Mouse (Mus musculus) ovary, adult 18-20 months (tissue): ENCODE data around the gene Enox1.

Experiments
- DNase-seq: peaks from one replicate; pipeline ENCODE4 v3.0.0; 2022; ENCODE audit warnings: low spot score, mixed read lengths

Gene Enox1

DNA sequence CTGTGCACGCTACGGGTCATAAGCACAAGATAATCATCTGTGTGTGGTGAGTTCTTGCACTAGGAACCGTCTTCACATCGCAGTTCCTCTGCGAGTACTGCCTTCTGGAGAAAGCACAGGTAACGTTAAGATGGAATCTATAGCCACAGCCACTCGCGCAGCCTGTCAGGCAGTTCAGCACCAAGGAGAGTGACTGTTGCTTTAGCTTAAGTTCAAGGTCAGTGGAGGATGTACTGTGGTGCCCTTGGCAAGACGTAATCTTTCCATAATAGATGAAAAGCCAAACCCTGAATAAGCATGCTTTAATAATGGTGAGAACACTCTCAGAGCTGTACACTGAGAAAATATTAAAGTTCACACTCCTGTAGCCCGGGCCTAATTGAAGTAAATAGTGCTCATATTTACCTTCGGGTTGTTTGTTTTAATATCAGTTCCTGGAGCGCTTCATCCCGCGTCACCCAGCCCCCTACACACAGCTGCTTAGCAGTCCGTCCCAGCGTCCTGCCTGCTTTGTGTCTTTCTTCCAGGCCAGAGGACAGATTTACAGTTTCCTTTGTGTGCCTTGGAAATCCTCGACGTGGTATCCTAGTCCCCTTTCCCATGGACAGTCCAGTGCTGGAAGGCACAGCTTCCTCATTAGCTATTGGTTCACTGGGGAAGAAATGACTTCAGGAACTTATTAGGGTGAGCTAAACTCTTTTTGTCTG, 38.9 kb downstream of the Enox1 start:
- no peak for DNase-seq

DNA sequence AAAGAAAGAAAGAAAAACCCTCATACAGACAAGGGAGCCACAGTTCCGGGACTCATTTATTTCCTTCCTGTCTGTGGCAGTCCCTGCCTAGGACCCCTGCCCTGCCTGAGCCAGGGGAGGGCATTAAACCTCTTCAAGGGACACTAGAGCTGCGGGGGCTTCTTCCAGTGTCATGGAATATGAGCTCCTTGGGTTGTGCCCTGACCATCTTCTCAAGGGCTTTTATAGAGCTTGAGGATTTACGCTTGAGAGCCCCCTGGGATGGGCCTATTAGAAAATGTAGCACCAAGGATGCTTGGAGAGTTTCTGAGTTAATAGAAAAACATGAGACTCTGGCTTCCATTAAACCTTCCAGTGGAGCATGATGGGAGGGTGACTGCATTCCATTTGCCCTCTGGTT, 39.7 kb downstream of the Enox1 start:
- no peak for DNase-seq

DNA sequence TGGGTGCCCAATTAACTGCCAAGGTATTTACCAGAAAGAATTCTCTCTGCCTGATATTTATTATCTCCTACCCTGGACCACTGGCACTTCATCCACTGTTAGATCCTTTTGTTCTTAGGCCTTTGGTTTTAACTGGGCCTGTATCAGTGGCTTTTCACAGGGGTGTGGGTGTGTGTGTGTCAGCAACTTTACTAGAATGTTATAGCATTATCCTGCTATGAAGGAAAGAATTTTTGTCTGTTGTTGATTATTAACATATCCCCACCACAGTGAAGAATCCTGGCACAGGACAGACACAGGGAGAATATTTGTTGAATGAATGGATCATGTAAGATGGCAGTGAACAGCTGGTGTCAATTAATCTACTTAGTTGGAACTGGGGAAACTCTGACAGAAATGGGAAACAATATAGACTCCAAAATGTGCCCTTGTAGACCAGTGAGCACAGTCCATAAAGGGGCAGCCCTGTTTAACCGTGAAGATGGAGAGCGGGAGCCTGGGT, 40.9 kb downstream of the Enox1 start:
- no peak for DNase-seq

DNA sequence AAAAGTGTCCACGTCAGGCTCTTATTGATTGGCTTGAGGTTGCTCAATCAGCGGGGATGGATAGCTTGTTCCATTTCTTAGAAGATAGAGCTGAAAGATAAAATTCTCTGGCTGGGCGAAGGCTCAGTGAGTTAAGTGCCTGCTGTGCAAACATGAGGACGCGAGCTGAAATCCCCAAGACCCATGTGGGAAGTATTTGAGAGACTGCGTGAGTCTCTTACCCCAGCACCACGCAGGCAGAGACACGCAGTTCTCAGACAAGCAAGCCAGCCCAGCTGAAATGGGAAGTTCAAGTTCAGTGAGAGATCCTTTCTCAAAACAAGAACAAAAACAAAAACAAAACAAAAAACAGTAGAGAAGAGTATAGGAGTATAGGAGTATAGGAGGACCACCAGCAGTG, 54.3 kb downstream of the Enox1 start:
- no peak for DNase-seq

DNA sequence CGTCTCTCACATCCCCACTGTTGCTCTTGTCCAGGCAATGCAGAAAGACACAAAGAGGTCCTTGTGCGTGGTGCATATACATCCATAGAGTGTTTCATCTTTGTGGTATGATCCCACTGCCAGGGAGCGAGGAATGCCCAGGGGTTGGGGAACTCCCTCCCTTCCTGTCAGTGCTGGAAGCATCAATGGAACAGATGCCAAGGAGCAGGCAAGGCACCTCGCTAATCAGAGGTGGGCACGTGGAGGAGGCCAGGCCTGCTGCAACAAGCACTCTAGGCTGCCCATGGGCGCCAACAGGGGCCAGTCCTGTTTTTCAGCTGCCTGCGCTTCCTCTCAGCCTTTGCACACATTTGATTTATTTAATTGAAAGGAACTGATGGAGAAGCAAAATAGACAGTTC, 56.6 kb downstream of the Enox1 start:
- DNase-seq, result no peak

DNA sequence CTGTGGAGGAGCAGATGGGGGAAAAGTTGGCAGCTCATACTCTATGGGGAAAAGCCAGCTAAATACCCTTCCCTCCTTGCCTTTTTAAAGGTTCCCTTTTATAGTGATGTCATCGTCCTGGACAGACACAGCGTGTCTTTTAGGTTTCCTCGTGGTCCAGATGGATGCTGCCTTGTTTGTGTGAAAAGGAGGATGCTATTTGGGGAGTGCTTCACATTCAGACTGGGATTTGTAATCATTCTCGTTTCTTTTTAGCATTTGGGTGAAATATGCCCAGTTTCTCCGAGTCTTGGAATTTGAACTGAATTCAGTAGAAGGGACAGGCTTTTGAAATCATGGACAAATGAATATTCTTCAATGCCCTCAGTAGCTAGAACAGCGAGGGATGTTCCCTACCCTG, 58.3 kb downstream of the Enox1 start:
- DNase-seq, result no peak

DNA sequence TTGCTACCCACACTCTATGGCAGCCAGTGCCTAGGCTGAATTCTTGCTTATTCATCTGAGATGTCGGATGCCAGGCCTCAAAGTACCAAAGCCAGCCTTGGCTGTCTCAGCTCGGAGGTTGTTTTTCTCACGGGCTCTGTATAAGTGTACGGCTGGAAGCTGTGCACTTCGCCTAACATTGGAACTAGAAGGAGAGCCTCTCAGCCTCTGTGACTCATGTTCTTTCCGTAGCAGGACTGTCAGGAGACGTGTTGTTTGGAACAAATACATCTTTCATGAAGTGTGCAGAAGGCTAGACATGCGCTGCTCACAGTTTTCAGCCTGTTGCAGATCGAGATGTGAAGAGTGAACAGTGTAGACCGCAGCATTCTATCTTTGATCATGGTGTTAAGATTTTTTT, 68.8 kb downstream of the Enox1 start:
- DNase-seq, result no peak

DNA sequence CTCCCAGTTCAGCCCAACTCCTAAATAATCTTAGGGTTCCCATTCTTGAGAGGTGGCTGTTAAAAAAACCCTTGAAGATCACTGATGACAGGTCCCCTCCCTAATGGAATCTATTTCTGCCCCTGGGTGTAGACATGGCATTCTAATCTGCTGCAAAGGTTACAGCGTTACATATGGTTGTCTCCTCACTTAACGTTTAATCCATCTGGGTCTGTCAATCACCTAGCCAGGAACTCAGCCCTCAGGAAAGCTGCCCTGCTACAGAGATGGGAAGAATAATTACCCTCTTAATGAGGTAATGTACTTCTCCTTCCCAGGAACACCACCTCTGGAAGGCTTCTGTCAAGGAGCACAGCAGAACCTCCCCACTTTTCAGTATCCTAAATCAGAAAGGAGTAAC, 82.2 kb downstream of the Enox1 start:
- no peak for DNase-seq

DNA sequence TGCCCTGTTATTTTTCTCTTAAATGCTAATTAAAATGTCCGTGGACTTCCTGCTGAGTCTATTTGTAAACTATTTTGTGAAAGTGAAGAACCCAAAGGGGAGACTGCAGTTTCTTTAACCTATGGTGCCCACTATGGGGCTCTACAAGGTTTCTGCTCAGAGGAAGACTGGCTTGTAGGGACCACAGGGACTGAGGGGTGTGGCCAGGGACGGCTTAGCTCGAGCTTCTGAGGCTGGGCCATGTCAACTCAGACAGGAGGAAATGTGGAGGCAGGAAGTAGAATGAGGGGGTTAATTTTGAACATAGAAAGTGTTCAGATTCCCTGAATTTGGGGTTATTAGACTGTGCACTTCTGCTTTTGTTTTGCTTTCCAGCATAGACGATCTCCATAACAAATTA, 82.8 kb downstream of the Enox1 start:
- no peak for DNase-seq

DNA sequence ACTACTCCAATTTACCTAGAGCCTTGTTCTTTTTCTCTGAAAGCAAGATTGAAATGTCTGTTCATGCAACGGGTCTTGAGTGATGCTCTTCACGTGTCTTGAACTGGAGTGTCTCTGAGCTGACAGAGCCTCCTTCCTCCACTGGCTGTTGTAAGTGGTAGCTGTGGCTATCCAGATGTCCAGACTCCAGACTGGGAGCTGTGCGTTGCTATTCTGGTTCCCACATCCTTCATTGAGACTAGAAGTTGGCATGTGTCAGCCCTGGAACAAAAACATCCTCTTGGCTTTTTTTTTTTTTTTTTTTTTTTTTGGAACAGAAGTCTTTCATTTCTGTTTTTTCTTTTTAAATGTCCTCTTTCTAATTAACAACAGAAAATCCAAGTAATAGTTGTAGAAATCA, 90.4 kb downstream of the Enox1 start:
- no peak for DNase-seq

DNA sequence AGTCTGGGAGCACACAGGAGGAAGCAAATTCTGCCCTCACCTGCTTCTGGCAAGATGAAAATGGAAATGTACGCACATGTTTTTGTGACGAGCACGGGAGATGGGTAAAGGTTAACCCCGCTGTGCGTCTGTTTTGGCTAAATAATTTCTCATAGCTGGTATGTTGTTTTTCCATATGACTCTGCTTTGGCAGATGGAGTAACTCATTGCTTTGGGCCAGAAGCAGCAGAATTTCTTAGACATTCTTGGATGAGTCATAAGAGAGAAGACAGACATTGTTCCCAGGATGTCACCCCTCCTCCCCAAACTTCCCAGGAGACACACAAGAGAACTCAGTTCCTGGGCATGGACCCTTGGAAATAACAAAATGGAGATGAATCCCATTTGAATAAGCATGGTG, 91.9 kb downstream of the Enox1 start:
- no peak for DNase-seq

DNA sequence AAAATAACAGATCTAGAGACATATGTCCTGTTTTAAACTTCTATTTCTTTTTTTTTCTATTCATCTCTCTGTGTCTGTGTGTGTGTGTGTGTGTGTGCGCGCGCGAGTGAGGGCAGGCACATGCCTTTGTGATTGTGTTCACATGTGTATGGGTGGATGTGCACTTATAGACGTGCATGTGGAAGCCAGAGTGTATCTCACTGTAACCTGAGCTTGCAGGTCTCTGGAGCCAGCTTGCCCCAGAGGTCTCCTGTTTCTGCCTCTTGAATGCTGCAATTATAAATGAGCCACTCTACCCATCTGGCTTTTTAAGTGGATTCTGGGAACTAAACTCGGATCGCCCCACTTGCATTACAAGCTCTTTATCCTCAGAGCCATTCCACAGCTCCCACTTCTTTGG, 92.4 kb downstream of the Enox1 start:
- DNase-seq, result no peak

DNA sequence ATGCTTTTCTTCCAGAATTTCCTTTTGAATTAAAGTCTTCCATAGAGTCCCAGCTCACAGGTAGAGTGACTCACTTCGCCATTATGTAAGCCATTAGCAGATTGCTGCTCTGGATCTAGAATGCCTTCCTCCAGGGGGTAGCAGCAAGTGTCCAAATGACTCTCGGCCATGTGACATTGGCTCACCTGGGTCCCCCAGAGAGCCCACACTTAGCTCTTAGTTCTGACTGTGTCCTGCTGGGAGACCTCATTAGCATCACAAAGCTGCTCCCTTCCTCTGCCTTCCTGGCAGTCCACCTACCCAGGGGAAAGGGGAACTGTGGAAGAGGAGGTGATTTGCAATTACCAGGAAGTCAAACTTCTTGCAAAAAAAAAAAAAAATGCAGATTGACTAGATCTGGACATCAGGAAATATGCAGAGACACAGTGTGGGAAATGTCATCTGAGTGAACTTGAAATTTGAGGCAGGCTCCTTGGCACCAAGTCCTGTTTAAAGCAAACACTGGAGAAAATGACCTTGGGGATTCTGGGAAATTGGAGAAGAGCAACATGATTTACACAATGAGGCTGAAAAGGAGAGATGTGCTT, 94.2 kb downstream of the Enox1 start:
- DNase-seq, result no peak

DNA sequence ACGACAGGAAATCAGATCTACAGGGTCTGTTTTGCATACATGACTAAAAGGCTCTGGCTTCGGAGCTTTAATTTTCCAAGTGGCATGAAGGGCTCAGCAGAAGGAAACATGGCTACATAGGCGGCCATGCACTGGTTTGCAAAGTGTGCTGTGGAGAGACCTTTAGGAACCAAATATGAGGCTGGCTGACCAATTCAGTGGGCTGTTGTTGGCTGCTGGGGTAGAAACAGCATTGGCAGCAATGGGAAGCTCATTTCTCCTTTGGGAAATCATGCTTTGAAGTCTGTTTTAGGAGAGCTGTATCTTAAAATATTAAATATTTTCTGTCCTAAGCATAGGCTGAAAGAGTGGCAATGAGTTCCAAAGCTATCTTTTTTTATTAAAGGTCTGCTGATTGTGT, 98.6 kb downstream of the Enox1 start:
- DNase-seq, result no peak

DNA sequence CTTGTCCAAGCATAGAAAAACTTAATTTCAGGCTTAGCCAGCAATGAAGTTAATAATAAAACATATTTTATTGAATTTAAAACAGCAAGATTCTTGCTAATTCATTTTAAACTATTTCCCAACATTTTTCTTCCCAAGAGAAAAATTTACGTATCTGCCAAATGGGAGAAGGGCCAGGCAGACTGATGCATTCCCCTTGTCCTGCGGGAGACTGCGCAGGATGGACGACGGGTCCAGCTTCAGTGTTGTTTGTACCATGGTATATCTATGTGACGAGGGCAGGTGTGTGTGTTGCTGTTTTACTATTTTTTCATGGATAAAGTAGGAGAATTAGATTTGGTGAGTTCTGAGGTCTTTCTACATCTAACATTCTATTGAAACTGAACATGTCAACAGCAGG, 99.1 kb downstream of the Enox1 start:
- DNase-seq, result no peak

DNA sequence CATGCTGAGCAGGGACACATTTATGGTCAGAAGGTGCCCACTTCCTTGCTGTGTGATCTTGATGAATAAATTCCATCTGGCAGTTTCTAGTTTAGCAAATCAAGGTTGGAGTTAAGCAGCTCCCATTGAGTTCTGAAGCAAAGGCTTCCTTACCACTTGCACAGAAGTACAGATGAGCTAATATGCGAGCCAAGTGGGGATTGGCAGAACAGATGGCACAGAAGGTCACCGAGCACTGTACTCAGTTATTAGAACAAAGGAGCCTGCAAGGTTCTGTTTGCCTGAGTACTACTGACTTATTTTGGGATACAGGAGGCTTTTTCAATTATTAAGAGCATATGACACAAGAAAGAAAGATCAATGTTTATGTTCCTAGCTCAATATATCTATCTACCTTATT, 100.4 kb downstream of the Enox1 start:
- DNase-seq, result no peak

DNA sequence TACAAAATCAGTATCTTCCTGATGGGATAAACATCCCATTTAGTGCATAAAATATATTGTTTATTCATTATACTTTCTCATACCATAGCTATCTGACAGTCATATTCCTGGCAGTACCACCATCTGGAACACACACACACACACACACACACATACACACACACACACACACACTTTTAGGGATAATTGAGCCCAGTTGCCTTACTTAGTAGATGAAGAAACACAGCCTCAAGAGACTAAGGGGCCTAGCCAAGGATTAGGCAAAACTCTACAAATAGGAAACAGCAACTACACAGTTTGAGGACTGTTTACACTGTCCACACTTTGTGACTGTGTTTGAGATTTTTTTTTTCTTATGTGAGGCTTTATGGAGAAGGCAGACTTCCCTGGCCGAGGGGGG, 100.9 kb downstream of the Enox1 start:
- DNase-seq, result no peak

DNA sequence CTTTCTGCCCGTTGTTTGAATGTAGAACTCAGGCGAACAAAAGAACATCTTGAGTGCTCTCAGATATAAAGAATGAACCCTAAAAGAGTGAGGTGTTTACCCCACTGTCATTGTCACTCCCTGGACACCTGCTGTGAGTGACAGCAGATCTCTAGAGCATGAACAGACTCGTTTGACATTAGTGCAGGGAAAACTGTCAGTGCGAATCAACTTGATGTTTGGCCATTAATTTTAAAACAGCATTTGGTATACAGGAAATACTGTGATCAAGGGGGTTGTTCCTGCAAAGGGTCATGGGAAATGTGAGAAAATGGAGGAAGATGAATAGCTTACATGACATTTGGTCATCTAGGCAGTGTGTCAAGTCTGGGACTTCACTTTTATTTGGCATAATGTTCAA, 101.6 kb downstream of the Enox1 start:
- DNase-seq, result no peak

DNA sequence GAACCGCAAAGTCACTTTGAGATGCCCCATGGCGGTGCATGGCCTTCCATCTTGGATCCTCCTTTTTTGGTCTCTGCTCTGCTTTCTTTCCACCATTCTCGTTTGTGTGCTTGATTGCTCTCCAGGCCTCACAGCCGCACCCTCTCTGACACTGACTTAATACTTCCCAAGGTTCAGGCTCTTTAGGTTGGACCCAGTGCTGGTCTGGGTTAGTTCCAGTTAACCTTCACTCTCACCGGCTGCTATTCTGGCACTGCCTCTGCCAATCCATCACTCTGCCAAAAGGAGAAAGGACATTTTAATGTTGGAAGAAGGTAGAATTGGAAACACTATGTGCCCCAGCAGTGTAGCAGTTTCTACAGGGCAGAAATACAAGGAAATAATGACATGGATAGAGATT, 103.1 kb downstream of the Enox1 start:
- DNase-seq, result no peak

DNA sequence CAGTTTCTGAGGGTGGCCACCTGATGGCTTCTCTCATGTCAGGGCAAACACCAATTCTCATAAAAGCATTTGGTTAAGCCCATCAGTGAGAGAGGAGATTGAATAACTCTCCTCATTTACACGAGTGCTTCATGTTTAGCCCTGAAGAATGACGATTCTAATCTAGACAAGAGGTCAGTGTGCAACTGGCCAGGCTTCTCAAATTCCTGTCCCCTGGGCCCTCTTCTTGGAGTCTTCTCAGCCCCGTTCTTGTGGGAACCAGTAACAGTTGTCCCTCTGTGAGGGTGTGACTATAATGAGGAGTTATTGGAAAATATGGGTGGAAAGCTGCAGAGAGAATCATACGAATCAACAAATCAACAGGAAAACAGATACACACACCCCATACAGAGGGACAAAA, 103.5 kb downstream of the Enox1 start:
- no peak for DNase-seq

DNA sequence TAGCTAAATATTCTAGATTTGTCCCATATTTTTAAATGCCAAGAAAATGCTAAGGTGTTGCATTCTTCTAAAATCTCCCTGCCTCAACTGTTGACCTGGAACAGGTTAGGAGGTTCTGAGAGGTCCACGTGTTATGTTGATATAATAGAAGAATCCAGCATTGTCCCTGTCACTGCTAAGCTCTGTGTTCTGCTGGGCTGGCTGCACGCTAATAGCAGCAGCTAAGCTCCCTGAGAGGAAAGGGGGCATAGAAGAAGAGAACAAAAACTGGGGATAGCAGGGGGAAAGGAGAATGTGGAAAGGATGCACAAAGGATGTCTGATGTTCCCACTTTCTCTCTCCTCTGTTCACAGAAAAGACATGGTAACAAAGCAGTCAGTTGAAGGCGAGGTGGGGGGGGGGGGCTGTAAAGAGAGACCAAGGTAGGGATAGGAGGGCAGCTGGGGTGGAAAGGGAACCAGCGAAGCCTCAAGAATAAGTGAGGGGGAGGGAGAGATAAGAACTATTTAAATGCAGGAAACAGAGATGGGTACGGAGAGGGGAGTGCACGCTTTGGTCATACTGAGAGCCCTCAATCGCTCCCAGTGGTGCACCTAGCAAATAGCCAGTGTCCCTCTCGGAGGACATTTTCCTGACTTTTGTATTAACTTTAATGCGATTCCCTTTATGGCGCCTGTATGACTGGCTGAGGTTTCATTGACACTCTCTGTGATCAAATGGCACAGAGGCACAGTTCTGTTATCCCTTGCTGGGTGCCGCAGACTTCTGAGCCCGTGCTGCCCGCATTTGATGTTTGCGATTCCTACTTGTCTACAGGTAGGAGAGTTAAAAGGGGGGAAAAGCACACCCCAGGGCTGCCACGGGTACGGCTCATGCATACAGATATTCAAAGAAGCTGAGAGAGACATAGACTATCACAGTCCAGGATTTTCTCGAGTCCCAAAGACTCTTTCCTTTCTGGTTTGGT, 110.5 kb downstream of the Enox1 start:
- DNase-seq, result no peak

DNA sequence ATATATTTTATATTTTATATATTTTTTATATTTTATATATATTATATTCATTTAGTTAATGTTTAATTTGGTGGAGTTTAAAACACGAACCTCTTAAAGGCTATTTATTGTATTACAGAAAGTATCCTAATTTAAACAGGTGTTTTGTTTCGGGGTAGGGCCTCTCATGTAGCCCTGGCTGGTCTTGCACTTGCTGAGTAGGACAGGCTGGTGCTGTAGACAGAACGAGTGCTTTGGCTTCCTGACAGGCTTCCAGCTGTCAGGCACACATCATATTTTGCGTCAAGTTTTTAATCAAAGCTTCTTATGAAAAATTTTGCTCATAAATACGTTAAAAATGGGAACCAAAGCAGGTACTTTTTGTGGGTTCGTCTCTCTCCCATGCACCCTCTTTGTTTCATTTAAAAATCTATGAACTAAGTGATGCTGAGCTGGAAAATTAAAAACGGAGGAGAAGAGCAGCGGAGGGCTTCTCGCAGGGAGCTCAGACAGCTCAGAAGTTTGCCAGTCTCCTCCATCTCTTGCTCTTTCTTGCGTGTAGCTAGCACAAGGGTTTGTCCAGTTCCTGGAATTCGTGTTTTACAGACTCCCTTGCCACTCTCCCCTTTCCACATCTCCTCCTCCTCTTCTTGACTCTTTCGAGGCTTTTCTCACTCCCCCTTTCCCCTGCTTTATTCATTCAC, 115.8 kb downstream of the Enox1 start:
- DNase-seq, result no peak
